Mouse (Mus musculus) 416B (cell line): ENCODE results near the gene Inppl1.

ENCODE experiments used
- DNase-seq: peaks from one replicate; pipeline ENCODE4 v3.0.0; 2011; ENCODE audit warnings: low read depth

Gene Inppl1

GRCm38 (mm10) chr7:101837606-101838471 lies at the start of gene Inppl1:
TSS of gene Inppl1 (minus strand) at chr7:101838229.
- DNase-seq: peak; percentile 60

- DNase-seq: no peak
These were observed 48.2 kb upstream of the Inppl1 start for GRCm38 (mm10) chr7:101886274-101886673.

GRCm38 (mm10) chr7:101884160-101884559 lies 46.1 kb upstream of the Inppl1 start:
- DNase-seq: peak; percentile 38

- peak; percentile 29 for DNase-seq
These were observed 44.6 kb upstream of the Inppl1 start for GRCm38 (mm10) chr7:101882413-101883154.

- DNase-seq: no peak
These were observed 42.8 kb upstream of the Inppl1 start for GRCm38 (mm10) chr7:101880855-101881254.

GRCm38 (mm10) chr7:101875978-101876377 lies 37.9 kb upstream of the Inppl1 start:
- DNase-seq: no peak

GRCm38 (mm10) chr7:101871296-101871695 lies 33.3 kb upstream of the Inppl1 start:
- DNase-seq: peak; percentile 60

- no peak for DNase-seq
These were observed 32.6 kb upstream of the Inppl1 start, which contains the start of gene Folr1 for GRCm38 (mm10) chr7:101870629-101871028. TSS of gene Folr1 (minus strand) at chr7:101870788.

- no peak for DNase-seq
These were observed 31.1 kb upstream of the Inppl1 start for GRCm38 (mm10) chr7:101869163-101869500.

- DNase-seq: no peak
These were observed 30.5 kb upstream of the Inppl1 start for GRCm38 (mm10) chr7:101868241-101869162.

GRCm38 (mm10) chr7:101867482-101867881 lies 29.5 kb upstream of the Inppl1 start:
- no peak for DNase-seq

- no peak for DNase-seq
These were observed 28.6 kb upstream of the Inppl1 start for GRCm38 (mm10) chr7:101866491-101867265.

- DNase-seq: no peak
These were observed 25.4 kb upstream of the Inppl1 start, which contains the start of gene Anapc15 for GRCm38 (mm10) chr7:101863415-101863814. TSS of gene Anapc15 (plus strand) at chr7:101863715.

GRCm38 (mm10) chr7:101862291-101862690 lies 24.3 kb upstream of the Inppl1 start:
- DNase-seq: no peak

GRCm38 (mm10) chr7:101860978-101861377 lies 22.9 kb upstream of the Inppl1 start:
- no peak for DNase-seq

- peak; percentile 55 for DNase-seq
These were observed 20.3 kb upstream of the Inppl1 start for GRCm38 (mm10) chr7:101858362-101858761.

- DNase-seq: no peak
These were observed 19.1 kb upstream of the Inppl1 start, which contains the start of gene Folr2 for GRCm38 (mm10) chr7:101857094-101857493. TSS of gene Folr2 (minus strand) at chr7:101857194.

- no peak for DNase-seq
These were observed 15.8 kb upstream of the Inppl1 start for GRCm38 (mm10) chr7:101853816-101854215.

- no peak for DNase-seq
These were observed 14.8 kb upstream of the Inppl1 start for GRCm38 (mm10) chr7:101852846-101853245.

GRCm38 (mm10) chr7:101851689-101852088 lies 13.7 kb upstream of the Inppl1 start:
- DNase-seq: no peak

- peak; percentile 49 for DNase-seq
These were observed 9.9 kb upstream of the Inppl1 start for GRCm38 (mm10) chr7:101847934-101848333.
